Mouse (Mus musculus) ES-Bruce4 (cell line): ENCODE results near the gene D430042O09Rik. TPM values are rescaled to one million over a fixed set of nuclear protein-coding genes. Genes with fewer than 3 reads are reported as not detected.

Source experiments
- H3K27ac ChIP-seq: 2 replicates; pipeline ENCODE4 v1.5.1; 2012; ENCODE audit warnings: low read length, inconsistent platforms; ENCODE audit not compliant: insufficient read depth
- H3K27me3 ChIP-seq: 2 replicates; pipeline ENCODE4 v1.6.1; 2012; ENCODE audit warnings: mild to moderate bottlenecking, low read length, inconsistent platforms; ENCODE audit not compliant: control insufficient read depth, poor library complexity, insufficient read depth, severe bottlenecking
- H3K36me3 ChIP-seq: 2 replicates; pipeline ENCODE4 v1.6.1; 2012; ENCODE audit warnings: inconsistent platforms, mild to moderate bottlenecking, low read length, moderate library complexity; ENCODE audit not compliant: control insufficient read depth, poor library complexity, insufficient read depth, severe bottlenecking
- H3K4me1 ChIP-seq: one replicate; pipeline ENCODE4 v1.8.1; 2011; ENCODE audit warnings: low read length; ENCODE audit not compliant: control insufficient read depth, insufficient read depth
- H3K4me3 ChIP-seq: 2 replicates; pipeline ENCODE4 v1.5.1; 2011; ENCODE audit warnings: low read depth, mild to moderate bottlenecking, low read length
- H3K9ac ChIP-seq: 2 replicates; pipeline ENCODE4 v1.6.1; 2012; ENCODE audit warnings: low read depth, mild to moderate bottlenecking, inconsistent platforms; ENCODE audit not compliant: poor library complexity, severe bottlenecking
- H3K9me3 ChIP-seq: replicated peaks from 2 replicates; pipeline ENCODE4 v1.6.1; 2012; ENCODE audit warnings: mild to moderate bottlenecking, low read length, inconsistent platforms; ENCODE audit not compliant: control insufficient read depth, poor library complexity, insufficient read depth, severe bottlenecking
- CTCF ChIP-seq: IDR thresholded peaks from one replicate; pipeline ENCODE4 v1.8.1; 2011; ENCODE audit warnings: low read depth, low read length
- EP300 ChIP-seq: IDR thresholded peaks from 2 replicates; pipeline ENCODE4 v1.6.1; 2011; ENCODE audit warnings: low read depth, low read length; ENCODE audit not compliant: insufficient read depth
- POLR2A ChIP-seq: IDR thresholded peaks from one replicate; pipeline ENCODE4 v1.8.1; 2011; ENCODE audit warnings: low read length; ENCODE audit not compliant: insufficient read depth
- polyA plus RNA-seq: library from polyadenylated mRNA; stranded (reverse); fragments of >200 nt; gene quantifications from 2 replicates; pipeline ENCODE4 v1.2.4, GENCODE M21; 2011; ENCODE audit warnings: low read depth; ENCODE audit not compliant: missing spikeins, insufficient read depth, insufficient read length

Gene D430042O09Rik
- polyA plus RNA-seq, 1 experiment, result 17.6 TPM

GRCm38 (mm10) chr7:125872874-125873273, 165.2 kb downstream of the D430042O09Rik start:
- Histone ChIP-seq H3K36me3 (no peaks in the 10 kb centered on the region), H3K9ac (no peak overlapping the region), H3K9me3 (no peaks in the 10 kb centered on the region), H3K27ac (no peak overlapping the region), H3K4me1 (peaks cover 2% of the 10 kb centered on the region), H3K4me3 (no peak overlapping the region), H3K27me3 (no peaks in the 10 kb centered on the region)
- TF ChIP-seq POLR2A (no peak), CTCF (no peak), EP300 (no peak)

GRCm38 (mm10) chr7:125873971-125874495, 166.3 kb downstream of the D430042O09Rik start:
- peaks cover 2% of the 10 kb centered on the region for H3K4me1 ChIP-seq
- H3K4me3 ChIP-seq, result no peak overlapping the region
- no peaks in the 10 kb centered on the region for H3K27me3 ChIP-seq
- no peak overlapping the region for H3K27ac ChIP-seq
- TF ChIP-seq CTCF (no peak), EP300 (no peak), POLR2A (no peak)
- no peak overlapping the region for H3K9ac ChIP-seq
- no peaks in the 10 kb centered on the region for H3K36me3 ChIP-seq
- H3K9me3 ChIP-seq, result no peaks in the 10 kb centered on the region

- Histone ChIP-seq H3K27ac (no peak overlapping the region), H3K9ac (no peak overlapping the region), H3K4me3 (no peak overlapping the region), H3K4me1 (no peaks in the 10 kb centered on the region), H3K36me3 (no peaks in the 10 kb centered on the region), H3K27me3 (no peaks in the 10 kb centered on the region), H3K9me3 (no peaks in the 10 kb centered on the region)
- TF ChIP-seq CTCF (no peak), POLR2A (no peak), EP300 (no peak)
Measured at GRCm38 (mm10) chr7:125878040-125878439, 170.4 kb downstream of the D430042O09Rik start.

- H3K9ac ChIP-seq, result no peak overlapping the region
- no peaks in the 10 kb centered on the region for H3K4me1 ChIP-seq
- H3K9me3 ChIP-seq, result no peaks in the 10 kb centered on the region
- no peak for TF ChIP-seq POLR2A
- no peak for TF ChIP-seq CTCF
- TF ChIP-seq EP300, result no peak
- H3K36me3 ChIP-seq, result no peaks in the 10 kb centered on the region
- H3K27ac ChIP-seq, result no peak overlapping the region
- no peak overlapping the region for H3K4me3 ChIP-seq
- no peaks in the 10 kb centered on the region for H3K27me3 ChIP-seq
Measured at GRCm38 (mm10) chr7:125883232-125883631, 175.5 kb downstream of the D430042O09Rik start.

- Histone ChIP-seq H3K27me3 (no peaks in the 10 kb centered on the region), H3K4me3 (no peak overlapping the region), H3K36me3 (no peaks in the 10 kb centered on the region), H3K9me3 (no peaks in the 10 kb centered on the region), H3K9ac (no peak overlapping the region), H3K4me1 (no peaks in the 10 kb centered on the region), H3K27ac (no peak overlapping the region)
- no peak for TF ChIP-seq CTCF
- no peak for TF ChIP-seq EP300
- TF ChIP-seq POLR2A, result no peak
Measured at GRCm38 (mm10) chr7:125886116-125886680, 178.5 kb downstream of the D430042O09Rik start.

GRCm38 (mm10) chr7:125887124-125887523, 179.4 kb downstream of the D430042O09Rik start:
- H3K9me3 ChIP-seq, result no peaks in the 10 kb centered on the region
- H3K27me3 ChIP-seq, result no peaks in the 10 kb centered on the region
- no peak overlapping the region for H3K9ac ChIP-seq
- no peak overlapping the region for H3K27ac ChIP-seq
- H3K4me3 ChIP-seq, result no peak overlapping the region
- H3K36me3 ChIP-seq, result no peaks in the 10 kb centered on the region
- TF ChIP-seq POLR2A (no peak), EP300 (no peak), CTCF (no peak)
- H3K4me1 ChIP-seq, result no peaks in the 10 kb centered on the region
